Mouse (Mus musculus) heart, embryonic 10.5 days (tissue): Measurements from ENCODE around the gene Nsmce3. TPM values are rescaled to one million over a fixed set of nuclear protein-coding genes. Genes with fewer than 3 reads are reported as not detected.

Experiments
- DNase-seq: peaks from one replicate; pipeline ENCODE4 v3.0.0-alpha.2; 2017; ENCODE audit warnings: low spot score
- H3K27ac ChIP-seq: fragments of 300-500 bp; sonication (generic); 2 replicates; pipeline ENCODE4 v1.5.1; 2016; ENCODE audit warnings: mild to moderate bottlenecking
- H3K27me3 ChIP-seq: fragments of 300-500 bp; sonication (generic); 2 replicates; pipeline ENCODE4 v1.6.1; 2016; ENCODE audit warnings: mild to moderate bottlenecking; ENCODE audit not compliant: poor library complexity, insufficient read depth, severe bottlenecking
- H3K36me3 ChIP-seq: fragments of 300-500 bp; sonication (generic); 2 replicates; pipeline ENCODE4 v1.6.1; 2016; ENCODE audit warnings: mild to moderate bottlenecking, moderate library complexity
- H3K4me1 ChIP-seq: fragments of 300-500 bp; sonication (generic); 2 replicates; pipeline ENCODE4 v1.6.1; 2016; ENCODE audit warnings: mild to moderate bottlenecking
- H3K4me3 ChIP-seq: fragments of 300-500 bp; sonication (generic); 2 replicates; pipeline ENCODE4 v1.5.1; 2016; ENCODE audit warnings: mild to moderate bottlenecking, moderate library complexity
- H3K9me3 ChIP-seq: fragments of 300-500 bp; sonication (generic); 2 replicates; pipeline ENCODE4 v1.6.1; 2016; ENCODE audit warnings: mild to moderate bottlenecking, moderate library complexity
- WGBS: fragments of 180-500 bp; shearing (Covaris S2); methylation state at CpG from one replicate; pipeline ENCODE4 v1.1.7; 2016; 5-methylcytosine and 5-hydroxymethylcytosine counted together
- polyA plus RNA-seq: library from polyadenylated mRNA; unstranded; fragments of >200 nt; fragmentation: Nextera tagmentation; extraction: Ambion mirVana; gene quantifications from 2 replicates; pipeline ENCODE4 v1.2.1, GENCODE M21; 2016

The Nsmce3 gene
- polyA plus RNA-seq, 1 experiment from 2014 or later = 10.5 TPM

DNA sequence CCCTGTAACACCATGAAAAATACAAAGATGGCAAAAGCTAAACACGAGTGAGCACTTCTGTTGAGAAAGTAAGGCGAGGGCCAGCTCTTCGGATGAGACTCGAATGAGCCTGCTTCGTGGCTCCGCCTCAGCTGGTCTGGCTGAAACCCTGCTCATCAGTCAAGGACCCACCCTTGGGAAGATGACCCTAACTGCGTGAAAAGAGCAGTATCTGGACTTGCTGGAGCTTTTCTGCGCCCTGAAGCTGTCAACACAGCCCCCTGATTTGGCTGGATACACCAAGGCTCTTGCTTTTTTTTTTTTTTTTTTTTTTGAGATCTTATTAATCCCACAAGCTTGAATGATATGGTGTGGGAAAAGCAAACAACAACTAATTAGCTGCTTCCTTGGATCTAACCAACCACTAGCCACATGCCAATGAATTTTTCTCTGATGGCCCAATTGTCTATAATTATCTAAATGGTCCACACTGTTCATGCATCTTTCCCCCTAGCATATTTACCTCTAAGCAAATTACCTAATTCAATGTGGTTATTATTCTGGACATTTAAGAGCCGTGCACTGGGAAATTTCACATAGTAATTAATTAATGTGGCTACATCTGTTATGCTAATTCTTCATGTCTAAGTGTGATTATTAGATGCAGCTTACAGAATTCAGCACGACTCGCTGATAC lies 11.5 kb upstream of the Nsmce3 start:
- no peaks in the 10 kb centered on the region for H3K27me3 ChIP-seq
- H3K9me3 ChIP-seq = no peaks in the 10 kb centered on the region
- 72% methylated on average over 11 of the region's 11 CpGs for WGBS
- H3K36me3 ChIP-seq = no peaks in the 10 kb centered on the region
- H3K4me3 ChIP-seq = no peak overlapping the region
- no peaks in the 10 kb centered on the region for H3K4me1 ChIP-seq
- no peak overlapping the region for H3K27ac ChIP-seq
- no peak for DNase-seq

DNA sequence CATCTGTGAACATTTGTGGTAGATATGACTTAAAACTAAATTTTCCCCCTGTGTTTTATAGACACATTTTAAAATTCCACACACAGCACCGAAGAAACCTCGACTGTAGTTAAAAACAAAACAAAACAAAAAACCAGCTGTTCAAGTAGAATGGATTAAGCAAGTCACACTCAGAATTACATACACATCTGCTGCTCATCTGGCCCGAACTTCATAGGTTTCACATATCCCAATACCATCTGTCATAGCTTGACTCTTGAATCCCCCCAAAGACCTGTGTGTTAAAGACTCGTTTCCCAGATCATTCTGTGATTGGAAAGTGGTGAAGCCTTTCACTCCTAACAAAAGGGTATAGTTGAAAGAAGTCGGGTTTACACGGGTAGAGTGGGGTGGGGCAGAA lies 9.4 kb upstream of the Nsmce3 start:
- no peaks in the 10 kb centered on the region for H3K9me3 ChIP-seq
- 81% methylated on average over 6 of the region's 6 CpGs for WGBS
- no peaks in the 10 kb centered on the region for H3K27me3 ChIP-seq
- no peaks in the 10 kb centered on the region for H3K4me1 ChIP-seq
- H3K36me3 ChIP-seq = no peaks in the 10 kb centered on the region
- no peak for DNase-seq
- H3K4me3 ChIP-seq = no peak overlapping the region
- no peak overlapping the region for H3K27ac ChIP-seq

DNA sequence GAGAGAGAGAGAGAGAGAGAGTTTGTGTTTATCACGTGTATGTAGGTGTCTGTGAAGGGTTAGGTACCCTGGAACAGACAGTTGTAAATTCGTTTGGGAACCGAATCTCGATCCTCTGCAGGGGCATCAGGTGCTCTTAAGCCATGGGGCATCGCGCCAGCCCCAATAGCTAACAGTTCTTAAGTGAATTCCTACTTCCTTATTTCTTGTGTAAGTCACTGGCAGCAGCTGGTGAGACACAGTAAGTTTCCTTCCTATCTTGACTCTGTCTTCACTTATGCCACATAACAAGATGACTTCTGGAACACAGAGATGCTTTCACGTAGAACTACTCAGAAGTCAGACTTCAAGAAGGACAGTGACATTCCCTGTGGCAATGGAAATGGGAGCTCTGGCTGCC lies 8.6 kb upstream of the Nsmce3 start:
- peak; percentile 50 for DNase-seq
- WGBS = 61% methylated on average over 7 of the region's 7 CpGs
- no peaks in the 10 kb centered on the region for H3K36me3 ChIP-seq

DNA sequence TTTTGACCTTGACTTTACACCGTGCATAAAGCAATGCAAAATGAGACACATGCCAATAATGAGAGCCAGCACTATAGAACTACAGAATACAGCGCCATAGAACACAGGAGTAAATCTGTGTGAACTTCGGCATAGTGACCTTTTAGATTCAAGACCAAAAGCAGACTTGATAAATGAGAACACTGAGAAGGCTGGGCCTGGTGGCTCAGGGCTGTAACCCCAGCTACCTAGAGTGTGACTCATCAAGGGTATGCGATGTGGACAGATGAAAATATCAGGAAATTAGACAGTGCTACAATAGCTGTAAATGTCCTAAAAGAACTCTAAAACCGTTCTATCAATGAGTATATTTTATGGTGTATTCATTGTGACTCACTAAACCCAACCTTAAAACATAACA lies 7.6 kb upstream of the Nsmce3 start:
- peak; percentile 36 for DNase-seq
- Histone ChIP-seq H3K27me3 (no peaks in the 10 kb centered on the region), H3K36me3 (no peaks in the 10 kb centered on the region), H3K4me3 (no peak overlapping the region), H3K4me1 (no peaks in the 10 kb centered on the region), H3K27ac (no peak overlapping the region), H3K9me3 (no peaks in the 10 kb centered on the region)
- 79% methylated on average over 5 of the region's 5 CpGs for WGBS

More for the DNA sequence above, 8.6 kb upstream of the Nsmce3 start:
- no peak overlapping the region for H3K27ac ChIP-seq
- no peak overlapping the region for H3K4me3 ChIP-seq
- H3K27me3 ChIP-seq = no peaks in the 10 kb centered on the region
- H3K9me3 ChIP-seq = no peaks in the 10 kb centered on the region
- no peaks in the 10 kb centered on the region for H3K4me1 ChIP-seq

DNA sequence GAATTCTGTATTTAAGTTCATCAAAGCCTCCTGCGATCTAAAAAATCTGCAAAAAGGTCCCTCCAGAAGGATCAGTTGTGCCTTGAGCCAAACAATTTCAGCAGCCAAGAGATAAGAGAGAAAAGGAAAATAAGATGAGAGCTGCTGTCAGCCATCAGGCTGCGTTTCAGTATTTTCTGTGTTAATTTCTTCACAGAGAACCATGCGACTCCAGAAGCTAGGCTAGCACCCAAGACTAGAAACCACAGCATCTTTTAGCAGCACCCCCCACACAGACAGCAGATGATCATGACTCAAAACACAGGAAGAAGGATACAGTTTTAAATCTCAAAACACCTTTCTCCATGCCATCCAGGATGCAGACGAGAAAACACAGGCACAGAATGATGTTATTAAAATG lies 2.1 kb upstream of the Nsmce3 start:
- H3K4me1 ChIP-seq = peaks cover 11% of the 10 kb centered on the region; the same call in 1 of the 2 replicates
- no peaks in the 10 kb centered on the region for H3K27me3 ChIP-seq
- WGBS = 82% methylated on average over 4 of the region's 4 CpGs
- no peak for DNase-seq
- H3K4me3 ChIP-seq = no peak overlapping the region
- no peaks in the 10 kb centered on the region for H3K36me3 ChIP-seq
- no peaks in the 10 kb centered on the region for H3K9me3 ChIP-seq
- no peak overlapping the region for H3K27ac ChIP-seq

DNA sequence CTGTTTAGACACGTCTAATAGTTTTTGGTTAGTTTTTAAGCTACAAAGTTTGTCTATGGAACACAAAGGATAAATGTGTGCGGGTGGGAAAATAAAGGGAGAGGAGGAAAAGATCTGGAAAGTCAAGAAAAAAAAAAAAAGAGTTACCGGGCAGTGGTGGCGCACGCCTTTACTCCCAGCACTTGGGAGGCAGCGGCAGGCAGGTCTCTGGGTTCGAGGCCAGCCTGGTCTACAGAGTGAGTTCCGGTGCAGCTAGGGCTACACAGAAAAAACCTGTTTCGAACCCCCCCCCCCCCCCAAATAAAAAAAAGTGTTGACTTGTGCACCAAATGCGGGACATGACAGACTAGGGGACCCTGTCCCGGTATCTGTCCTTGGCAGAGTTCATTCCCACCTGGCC lies 469 bp upstream of the Nsmce3 start:
- H3K36me3 ChIP-seq = no peaks in the 10 kb centered on the region
- no peaks in the 10 kb centered on the region for H3K27me3 ChIP-seq
- DNase-seq = no peak
- WGBS = 45% methylated on average over 11 of the region's 11 CpGs
- peaks cover 11% of the 10 kb centered on the region; the same call in 1 of the 2 replicates for H3K4me1 ChIP-seq
- H3K9me3 ChIP-seq = no peaks in the 10 kb centered on the region
- H3K27ac ChIP-seq = peak overlapping the region; percentile 97
- H3K4me3 ChIP-seq = peak overlapping the region; percentile 92

DNA sequence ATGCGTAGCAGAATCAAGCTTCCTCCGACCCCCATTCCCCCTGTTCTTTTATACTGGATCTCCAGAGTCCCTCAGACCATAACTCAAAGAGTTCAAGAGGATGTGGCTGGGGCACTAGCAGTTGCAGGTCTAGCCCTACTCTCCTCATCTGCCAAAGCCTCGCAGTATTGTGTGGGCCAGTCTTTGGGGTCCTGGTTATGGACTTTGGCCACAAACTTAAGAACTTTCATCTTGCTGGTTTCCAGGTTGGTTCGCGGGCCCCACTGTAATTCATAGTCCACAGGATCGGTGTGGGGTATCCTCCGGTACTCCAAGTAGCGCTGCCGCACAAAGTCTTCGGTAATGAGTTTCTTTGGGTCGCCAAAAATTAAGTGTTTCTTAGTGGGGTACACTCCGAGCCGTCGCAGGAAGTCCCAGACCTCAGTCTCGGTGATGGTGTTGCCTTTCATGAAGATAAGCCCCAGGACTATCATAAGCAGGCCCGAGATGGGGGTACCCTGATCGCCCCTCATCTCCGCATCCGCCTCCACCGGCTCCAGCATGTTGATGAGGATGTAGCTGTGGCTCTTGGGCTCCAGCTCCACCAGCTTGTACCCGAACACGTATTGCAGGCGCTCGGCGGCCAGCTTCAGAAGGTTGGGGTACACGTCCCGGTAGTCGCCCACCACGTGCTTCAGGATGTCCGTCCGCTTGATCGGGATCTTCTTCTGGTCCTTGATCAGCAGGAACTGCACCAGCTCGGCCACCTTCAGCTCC lies 632 bp downstream of the Nsmce3 start:
- Histone ChIP-seq H3K27me3 (no peaks in the 10 kb centered on the region), H3K36me3 (no peaks in the 10 kb centered on the region), H3K4me3 (peak overlapping the region; percentile 92), H3K4me1 (peaks cover 11% of the 10 kb centered on the region; the same call in 1 of the 2 replicates), H3K27ac (peak overlapping the region; percentile 97), H3K9me3 (no peaks in the 10 kb centered on the region)
- WGBS = 2% methylated on average over 33 of the region's 33 CpGs
- DNase-seq = no peak

DNA sequence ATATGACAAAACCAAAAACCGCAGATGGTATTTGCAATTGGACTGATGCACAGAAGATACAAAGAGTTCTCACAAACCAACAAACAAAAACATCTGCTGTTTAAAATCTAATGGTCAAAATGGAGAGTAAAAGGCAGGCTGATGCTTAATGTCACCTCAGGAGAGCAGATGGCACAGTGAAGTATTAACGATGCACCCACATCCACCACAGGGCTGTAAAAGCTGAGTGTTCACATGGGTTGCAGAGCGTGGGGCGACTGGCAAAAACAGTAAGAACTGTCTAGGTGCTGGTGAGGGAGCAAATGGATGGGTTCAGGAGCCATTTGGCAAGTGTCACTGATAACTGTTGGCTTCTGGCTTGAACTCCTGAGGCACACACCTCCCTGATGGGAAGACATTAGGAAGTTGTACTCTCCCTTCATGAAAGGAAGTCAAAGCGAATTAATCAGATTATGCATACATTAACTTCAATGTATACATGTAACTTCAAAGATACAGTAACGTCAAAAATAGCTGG lies 3.2 kb downstream of the Nsmce3 start:
- Histone ChIP-seq H3K4me1 (peaks cover 11% of the 10 kb centered on the region; the same call in 1 of the 2 replicates), H3K36me3 (no peaks in the 10 kb centered on the region), H3K27ac (no peak overlapping the region), H3K4me3 (no peak overlapping the region), H3K9me3 (no peaks in the 10 kb centered on the region), H3K27me3 (no peaks in the 10 kb centered on the region)
- WGBS = 79% methylated on average over 6 of the region's 6 CpGs
- no peak for DNase-seq

DNA sequence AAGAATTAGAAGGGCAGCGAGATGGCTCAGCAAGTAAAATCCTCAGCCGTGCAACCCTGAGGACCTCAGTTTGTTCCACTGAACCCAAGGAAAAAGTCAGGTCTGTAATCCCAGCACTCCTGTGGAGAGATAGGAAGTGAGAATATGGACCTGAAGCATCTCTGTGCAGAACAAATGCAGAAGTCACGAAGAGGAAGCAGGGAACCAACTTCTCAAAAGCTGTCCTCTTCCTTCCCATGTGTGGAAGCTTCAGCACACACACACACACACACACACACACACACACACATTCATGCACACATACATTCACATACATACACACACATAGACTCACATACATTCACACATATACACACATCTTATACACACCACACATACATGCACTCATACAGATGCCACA lies 9.3 kb downstream of the Nsmce3 start:
- H3K9me3 ChIP-seq = no peaks in the 10 kb centered on the region
- DNase-seq = no peak
- no peaks in the 10 kb centered on the region for H3K27me3 ChIP-seq
- no peaks in the 10 kb centered on the region for H3K4me1 ChIP-seq
- H3K27ac ChIP-seq = no peak overlapping the region
- H3K36me3 ChIP-seq = no peaks in the 10 kb centered on the region
- no peak overlapping the region for H3K4me3 ChIP-seq
- WGBS = 76% methylated on average over 3 of the region's 3 CpGs

DNA sequence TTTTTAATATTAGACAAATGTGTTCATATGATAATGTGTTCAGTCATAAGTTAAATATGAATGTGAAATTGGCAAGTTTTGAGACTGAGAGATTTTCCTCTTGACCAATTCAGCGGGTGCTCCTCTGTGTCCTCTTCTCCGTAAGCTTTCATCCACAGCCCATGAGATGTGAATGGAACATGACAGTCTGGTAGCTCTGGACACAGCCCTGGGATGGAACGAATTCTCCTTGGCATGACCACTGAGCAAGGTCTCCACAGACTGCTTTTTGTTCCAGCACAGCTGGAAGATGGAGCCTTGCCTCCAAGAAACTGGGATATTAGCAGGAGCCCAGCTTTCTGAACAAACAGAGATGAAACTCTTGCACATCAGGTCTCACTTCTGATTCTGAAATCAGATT lies 9.8 kb downstream of the Nsmce3 start:
- no peaks in the 10 kb centered on the region for H3K9me3 ChIP-seq
- 80% methylated on average over 3 of the region's 3 CpGs for WGBS
- no peaks in the 10 kb centered on the region for H3K27me3 ChIP-seq
- H3K4me1 ChIP-seq = no peaks in the 10 kb centered on the region
- H3K4me3 ChIP-seq = no peak overlapping the region
- no peaks in the 10 kb centered on the region for H3K36me3 ChIP-seq
- no peak for DNase-seq
- H3K27ac ChIP-seq = no peak overlapping the region

DNA sequence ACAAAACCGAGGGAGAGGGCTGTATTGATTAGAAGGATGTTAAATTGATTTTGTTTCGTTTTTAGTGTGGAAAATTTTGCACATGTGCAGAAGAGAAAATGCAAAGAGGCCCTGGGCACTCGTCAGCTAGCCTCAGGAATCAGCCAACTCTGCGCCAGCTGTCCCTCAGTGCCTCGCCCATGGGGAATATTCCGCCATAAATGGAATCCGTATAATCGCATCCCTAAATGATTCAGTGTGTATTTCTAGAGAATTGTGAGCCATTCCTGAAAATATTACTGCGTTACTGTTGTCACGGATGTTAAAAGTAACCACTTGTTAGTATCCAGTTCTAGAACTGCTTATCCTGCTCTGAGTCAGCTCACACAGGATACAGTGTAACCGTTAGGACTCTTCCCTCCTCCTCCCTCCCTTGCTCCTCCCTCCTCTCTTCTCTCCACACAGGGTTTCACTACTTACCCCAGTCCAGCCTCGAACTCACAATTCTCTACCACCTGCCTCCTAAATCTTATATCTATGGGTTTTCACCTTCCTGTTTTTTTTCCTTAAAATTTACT lies 16.2 kb downstream of the Nsmce3 start:
- Histone ChIP-seq H3K27me3 (no peaks in the 10 kb centered on the region), H3K9me3 (no peaks in the 10 kb centered on the region), H3K27ac (no peak overlapping the region), H3K4me3 (no peak overlapping the region), H3K4me1 (no peaks in the 10 kb centered on the region), H3K36me3 (no peaks in the 10 kb centered on the region)
- 76% methylated on average over 12 of the region's 12 CpGs for WGBS
- no peak for DNase-seq

DNA sequence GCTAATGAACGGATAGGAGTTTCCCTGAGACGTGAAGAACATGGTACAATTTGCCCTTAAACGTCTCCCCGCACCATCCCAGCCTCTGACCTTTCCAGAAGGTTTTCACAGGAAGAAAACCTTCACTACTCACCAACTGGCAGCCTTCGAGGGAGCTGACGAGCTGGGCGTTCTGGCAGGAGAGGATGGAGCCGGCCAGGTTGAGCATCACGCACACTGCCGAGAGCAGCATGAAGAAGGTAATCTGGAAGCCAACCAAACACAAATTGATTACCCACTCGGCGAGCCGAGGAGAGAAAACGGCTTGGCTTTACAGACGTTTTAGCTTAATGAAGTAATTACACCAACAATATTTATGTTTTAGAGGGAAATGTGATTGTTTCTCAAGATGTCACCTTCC lies 16.8 kb downstream of the Nsmce3 start:
- WGBS = 74% methylated on average over 15 of the region's 15 CpGs
- DNase-seq = no peak

DNA sequence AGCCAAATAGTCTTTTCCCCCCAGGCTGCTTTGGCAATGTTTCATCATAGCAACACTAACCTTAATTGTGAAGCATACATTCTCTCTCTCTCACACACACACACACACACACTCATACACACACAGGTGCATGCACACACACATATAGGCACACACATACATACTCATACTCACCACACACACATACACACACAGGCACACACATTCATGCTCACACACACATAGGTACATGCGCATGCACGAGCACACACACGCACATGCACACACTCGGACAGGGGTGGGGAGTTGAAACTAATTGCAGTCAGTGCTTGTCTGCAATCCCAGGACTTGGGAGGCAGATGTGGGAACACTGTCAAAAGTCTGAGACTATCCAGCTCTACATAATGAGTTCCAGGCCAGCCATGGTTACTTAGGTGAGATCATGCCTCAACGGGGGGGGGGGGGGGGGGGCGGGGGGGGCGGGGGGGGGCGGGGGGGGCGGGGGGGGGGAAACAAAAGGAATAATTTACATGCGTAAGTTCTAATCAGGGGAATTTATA lies 17.3 kb downstream of the Nsmce3 start:
- no peak for DNase-seq
- WGBS = 86% methylated on average over 6 of the region's 10 CpGs
- H3K4me3 ChIP-seq = no peak overlapping the region

More for the DNA sequence above, 16.8 kb downstream of the Nsmce3 start:
- H3K27ac ChIP-seq = no peak overlapping the region
- no peaks in the 10 kb centered on the region for H3K9me3 ChIP-seq
- H3K4me3 ChIP-seq = no peak overlapping the region
- no peaks in the 10 kb centered on the region for H3K27me3 ChIP-seq
- no peaks in the 10 kb centered on the region for H3K36me3 ChIP-seq
- H3K4me1 ChIP-seq = no peaks in the 10 kb centered on the region

More for the DNA sequence above, 17.3 kb downstream of the Nsmce3 start:
- Histone ChIP-seq H3K9me3 (no peaks in the 10 kb centered on the region), H3K4me1 (no peaks in the 10 kb centered on the region), H3K36me3 (no peaks in the 10 kb centered on the region), H3K27me3 (no peaks in the 10 kb centered on the region), H3K27ac (no peak overlapping the region)
